Mouse (Mus musculus) cerebellum, adult 2 months (tissue): Measurements from ENCODE around the gene Kremen1. TPM values are rescaled to one million over a fixed set of nuclear protein-coding genes. Genes with fewer than 3 reads are reported as not detected.

Source experiments
- DNase-seq, 2 experiments: peaks; one replicate each; pipeline ENCODE4 v3.0.0; 2021
- H3K27ac ChIP-seq: fragments of 200-500 bp; 2 replicates; pipeline ENCODE4 v1.5.1; 2012; ENCODE audit warnings: low read length, control low read depth, inconsistent platforms; ENCODE audit not compliant: insufficient read depth
- H3K27me3 ChIP-seq: fragments of 200-500 bp; 2 replicates; pipeline ENCODE4 v1.6.1; 2012; ENCODE audit warnings: inconsistent platforms, mild to moderate bottlenecking, low read length, moderate library complexity; ENCODE audit not compliant: control insufficient read depth, insufficient read depth
- H3K4me1 ChIP-seq: fragments of 200-500 bp; 2 replicates; pipeline ENCODE4 v1.6.1; 2011; ENCODE audit warnings: low read length; ENCODE audit not compliant: control insufficient read depth, insufficient read depth
- H3K4me3 ChIP-seq: fragments of 200-500 bp; replicated peaks from 2 replicates; pipeline ENCODE3; 2011; ENCODE audit warnings: mild to moderate bottlenecking, low read depth, low read length, control low read depth; ENCODE audit not compliant: insufficient read depth
- CTCF ChIP-seq: fragments of 200-500 bp; IDR thresholded peaks from 2 replicates; pipeline ENCODE4 v1.5.1; 2011; ENCODE audit warnings: low read depth, mild to moderate bottlenecking, control low read depth, low read length, moderate library complexity, borderline replicate concordance; ENCODE audit not compliant: insufficient read depth
- POLR2A ChIP-seq: fragments of 200-500 bp; IDR thresholded peaks from 2 replicates; pipeline ENCODE4 v1.6.1; 2011; ENCODE audit warnings: low read length, control low read depth, borderline replicate concordance; ENCODE audit not compliant: insufficient read depth
- WGBS: fragments of 180-500 bp; shearing (Covaris S2); methylation state at CpG from one replicate; pipeline ENCODE4 v1.1.7; 2018; 5-methylcytosine and 5-hydroxymethylcytosine counted together
- polyA plus RNA-seq: library from polyadenylated mRNA; depleted of rRNA; stranded (reverse); fragments of >200 nt; gene quantifications from 2 replicates; pipeline ENCODE4 v1.2.3, GENCODE M21; 2012

The Kremen1 gene
- polyA plus RNA-seq, 1 experiment: 8.6 TPM

DNA sequence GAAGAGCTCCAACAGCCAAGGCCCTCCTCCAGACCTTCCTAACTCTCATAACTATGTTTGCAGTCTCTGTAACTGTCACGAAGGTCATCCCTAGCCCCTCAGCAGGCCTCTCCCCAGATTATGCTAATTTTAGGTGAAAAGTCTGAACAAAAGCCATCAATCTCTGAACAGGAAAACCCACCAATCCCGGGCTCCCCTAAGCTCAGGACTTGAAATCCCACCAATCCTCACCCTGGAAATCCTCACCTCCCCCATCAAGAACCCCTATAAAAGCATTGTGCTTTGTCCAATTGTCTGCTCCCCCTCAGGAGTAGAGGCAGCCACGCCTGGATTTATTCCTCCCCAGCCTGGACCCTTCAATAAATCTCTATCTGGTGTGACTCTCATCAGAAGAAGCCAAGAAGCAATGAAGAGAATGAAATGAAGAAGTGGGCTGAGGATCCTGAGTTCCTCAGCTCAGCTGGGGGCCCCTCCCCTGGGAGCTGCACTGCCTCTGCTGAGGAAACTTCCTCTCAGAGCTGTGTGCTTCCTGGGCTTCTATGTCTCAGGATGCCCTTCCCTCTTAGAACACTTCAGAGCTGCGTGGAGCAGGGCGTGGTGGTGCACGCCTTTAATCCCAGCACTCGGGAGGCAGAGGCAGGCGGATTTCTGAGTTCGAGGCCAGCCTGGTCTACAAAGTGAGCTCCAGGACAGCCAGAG, 11.3 kb upstream of the Kremen1 start:
- Histone ChIP-seq H3K4me3 (no peak overlapping the region), H3K27ac (no peak overlapping the region), H3K27me3 (no peaks in the 10 kb centered on the region), H3K4me1 (no peaks in the 10 kb centered on the region)
- TF ChIP-seq POLR2A (no peak), CTCF (no peak)
- DNase-seq: no peak
- WGBS: 90% methylated on average over 9 of the region's 9 CpGs

DNA sequence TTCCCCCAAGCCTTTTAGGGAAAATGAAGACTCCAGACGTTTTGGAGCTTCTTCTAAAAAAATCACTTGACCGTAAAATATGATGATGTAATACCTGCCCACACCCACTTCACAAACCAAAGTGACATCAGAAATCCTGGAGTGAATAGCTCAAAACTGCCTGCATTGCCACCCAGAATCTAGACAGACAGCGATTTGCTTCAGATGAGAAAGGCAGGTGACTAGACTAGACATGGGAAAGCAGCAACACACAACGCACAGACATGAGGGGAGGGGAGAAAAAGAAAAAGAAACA, 10.7 kb upstream of the Kremen1 start:
- no peak for DNase-seq
- no peaks in the 10 kb centered on the region for H3K27me3 ChIP-seq

DNA sequence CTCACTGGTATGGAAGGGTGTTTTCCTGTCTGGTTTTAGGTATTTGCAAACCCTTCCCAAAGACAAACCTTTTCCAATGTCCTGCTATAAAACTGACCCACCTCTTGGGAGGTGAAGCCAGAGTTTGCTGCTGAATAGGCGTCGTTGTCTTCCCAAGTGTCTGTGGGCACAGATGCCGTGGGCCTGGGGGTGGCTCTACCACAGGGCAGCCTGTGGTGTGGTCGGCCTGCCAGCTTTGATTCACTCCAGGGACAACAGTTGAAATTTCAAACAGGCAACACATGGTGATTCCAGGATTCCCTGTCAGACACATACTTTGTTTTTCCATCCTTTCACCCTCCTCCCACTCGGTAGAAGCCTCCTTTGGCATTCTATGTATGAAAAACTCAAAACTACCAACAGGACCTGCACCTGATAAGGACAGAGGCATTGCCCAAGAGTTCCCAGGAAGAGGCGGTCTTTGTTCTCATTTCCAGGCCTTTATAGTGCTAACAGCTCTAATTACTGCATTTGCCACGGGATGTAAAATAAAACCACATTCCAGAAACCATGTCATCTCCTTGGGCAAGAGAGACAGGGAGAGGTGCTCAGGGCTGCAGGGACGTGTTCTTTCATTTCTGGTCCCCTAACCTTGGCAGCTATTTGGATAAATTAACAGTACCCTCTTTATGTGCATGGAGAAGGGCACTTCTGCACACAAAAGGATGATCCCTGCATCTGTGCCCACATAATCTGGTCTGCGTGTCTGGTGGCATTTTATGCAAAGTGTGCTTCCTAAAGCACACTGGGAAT, 10.1 kb upstream of the Kremen1 start:
- no peak for TF ChIP-seq CTCF
- TF ChIP-seq POLR2A: no peak
- H3K4me3 ChIP-seq: no peak overlapping the region
- WGBS: 65% methylated on average over 9 of the region's 9 CpGs
- no peaks in the 10 kb centered on the region for H3K4me1 ChIP-seq
- no peaks in the 10 kb centered on the region for H3K27me3 ChIP-seq
- H3K27ac ChIP-seq: no peak overlapping the region
- DNase-seq: no peak

More for the DNA sequence above, 10.7 kb upstream of the Kremen1 start:
- no peak overlapping the region for H3K27ac ChIP-seq
- no peaks in the 10 kb centered on the region for H3K4me1 ChIP-seq
- no peak overlapping the region for H3K4me3 ChIP-seq
- no peak for TF ChIP-seq POLR2A
- TF ChIP-seq CTCF: no peak
- 76% methylated on average over 4 of the region's 4 CpGs for WGBS

DNA sequence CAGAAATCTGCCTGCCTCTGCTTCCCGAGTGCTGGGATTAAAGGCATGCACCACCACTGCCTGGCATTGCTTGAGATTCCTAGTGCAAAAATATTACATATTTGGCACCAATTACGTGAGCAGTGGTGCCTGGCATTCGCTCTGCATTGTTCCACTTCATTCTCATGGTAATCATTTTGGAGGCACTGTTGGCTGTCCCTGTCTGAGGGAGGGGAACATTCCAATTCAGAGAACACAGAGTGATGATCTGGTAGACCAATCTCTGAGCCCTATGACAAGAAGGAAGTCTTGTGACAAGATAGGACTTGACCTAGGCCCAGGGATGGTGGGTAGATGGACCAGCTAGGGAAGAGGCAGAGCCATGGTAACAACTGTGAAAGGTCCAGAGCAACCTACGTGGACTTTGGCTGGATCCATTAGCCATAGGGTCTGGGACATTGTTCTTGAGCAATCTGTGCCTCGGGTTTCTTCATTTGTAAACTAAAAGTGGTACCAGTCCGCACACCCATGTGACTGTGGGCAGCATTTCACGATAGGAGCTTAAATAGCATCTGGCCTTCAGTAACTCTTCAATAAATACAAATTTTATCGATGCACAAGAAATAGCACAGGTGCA, 8.6 kb upstream of the Kremen1 start:
- no peak overlapping the region for H3K4me3 ChIP-seq
- 83% methylated on average over 8 of the region's 8 CpGs for WGBS
- no peaks in the 10 kb centered on the region for H3K4me1 ChIP-seq
- no peak for TF ChIP-seq CTCF
- TF ChIP-seq POLR2A: no peak
- no peak for DNase-seq
- no peaks in the 10 kb centered on the region for H3K27me3 ChIP-seq
- H3K27ac ChIP-seq: no peak overlapping the region

DNA sequence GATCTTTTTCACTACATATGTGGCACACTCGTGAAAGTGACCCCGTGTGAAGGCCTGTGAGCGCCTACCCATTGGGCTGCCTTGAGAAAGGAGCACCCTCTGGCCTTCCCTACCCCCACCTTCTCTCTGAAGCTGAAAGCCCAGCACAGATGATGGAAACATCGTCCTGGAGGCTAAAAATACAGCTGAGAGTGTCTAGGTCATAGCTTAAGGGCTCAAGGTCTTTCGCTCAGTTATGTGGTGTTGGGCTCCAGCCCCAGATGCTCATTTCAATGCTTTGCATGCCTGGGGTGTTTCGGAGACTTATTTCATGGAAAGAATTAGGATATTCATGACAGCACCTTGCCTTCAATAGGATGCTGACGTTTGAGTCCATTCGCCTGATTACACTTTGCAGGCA, 4.4 kb upstream of the Kremen1 start:
- WGBS: 85% methylated on average over 8 of the region's 8 CpGs
- H3K4me3 ChIP-seq: no peak overlapping the region
- no peak for DNase-seq
- 0 out of 2 replicates have a peak, but pooled peaks cover 2% of the 10 kb centered on the region for H3K4me1 ChIP-seq
- H3K27ac ChIP-seq: no peak overlapping the region
- H3K27me3 ChIP-seq: no peaks in the 10 kb centered on the region; the same call in 1 of the 2 replicates
- no peak for TF ChIP-seq POLR2A
- no peak for TF ChIP-seq CTCF

DNA sequence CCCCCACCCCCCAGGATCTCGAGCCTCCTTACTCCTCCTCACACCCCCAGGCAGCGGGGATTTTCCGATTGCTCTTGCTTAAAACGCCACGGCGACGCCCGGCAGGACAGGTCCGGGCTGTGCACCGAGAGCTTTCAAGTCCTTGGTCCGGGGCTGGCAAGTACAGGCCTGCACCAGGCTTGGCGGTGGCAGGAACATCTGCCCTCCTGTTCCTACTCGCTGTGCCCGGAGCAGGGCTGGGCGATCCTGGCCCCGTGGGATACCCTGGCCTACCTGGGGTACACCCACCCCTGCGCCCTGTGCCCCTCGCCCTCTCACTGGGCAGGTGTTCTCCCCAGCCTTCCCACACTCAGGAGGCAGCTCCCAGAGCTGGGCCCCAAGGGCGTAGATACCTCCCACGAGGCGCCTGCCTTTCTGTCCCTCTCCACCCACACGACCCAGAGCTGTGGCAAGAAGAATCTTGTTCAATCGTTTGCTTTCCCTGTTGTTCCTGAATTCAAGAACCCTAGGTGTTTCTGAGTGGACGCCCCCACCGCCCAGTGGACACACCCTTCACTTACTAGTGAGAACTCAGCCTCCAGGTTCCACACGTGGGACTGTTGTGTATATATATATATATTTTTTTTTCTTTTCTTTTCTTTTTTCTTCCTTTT, 1.8 kb upstream of the Kremen1 start:
- Histone ChIP-seq H3K4me1 (0 out of 2 replicates have a peak, but pooled peaks cover 3% of the 10 kb centered on the region), H3K4me3 (no peak overlapping the region), H3K27me3 (no peaks in the 10 kb centered on the region; the same call in 1 of the 2 replicates), H3K27ac (no peak overlapping the region)
- 75% methylated on average over 26 of the region's 26 CpGs for WGBS
- no peak for TF ChIP-seq POLR2A
- no peak for TF ChIP-seq CTCF
- DNase-seq: peak in 1 of 2 experiments; percentile 13

DNA sequence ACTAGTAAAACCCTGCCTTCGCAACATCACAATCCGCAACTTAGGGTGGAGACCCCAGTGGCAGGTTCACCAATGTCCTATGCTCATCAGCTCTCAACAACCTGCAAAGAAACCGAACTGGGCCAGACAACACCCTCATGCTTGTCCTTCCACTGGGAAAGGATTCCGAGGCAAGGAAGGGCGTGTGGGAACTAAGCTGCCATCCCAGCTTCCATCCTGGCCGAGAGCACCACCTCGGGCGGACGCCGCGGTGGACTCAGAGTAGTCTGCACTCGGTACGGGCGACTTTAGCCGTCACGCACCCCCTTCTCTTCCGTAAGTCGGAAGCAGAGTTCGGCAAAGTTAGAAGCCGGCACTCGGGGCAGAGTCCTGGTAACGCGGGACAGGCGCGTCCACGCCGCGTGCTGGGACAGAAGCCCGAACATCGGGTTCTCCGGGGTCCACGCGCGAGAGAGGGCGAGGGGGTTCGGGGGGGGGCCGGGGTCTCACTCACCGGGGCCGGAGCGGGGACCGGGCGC, 357 bp downstream of the Kremen1 start:
- H3K27ac ChIP-seq: no peak overlapping the region

More for the DNA sequence above, 357 bp downstream of the Kremen1 start:
- no peak for TF ChIP-seq CTCF
- TF ChIP-seq POLR2A: no peak
- Histone ChIP-seq H3K4me3 (peak overlapping the region; percentile 86), H3K27me3 (no peaks in the 10 kb centered on the region; the same call in 1 of the 2 replicates), H3K4me1 (0 out of 2 replicates have a peak, but pooled peaks cover 3% of the 10 kb centered on the region)
- WGBS: 1% methylated on average over 42 of the region's 42 CpGs
- DNase-seq: peak in 1 of 2 experiments; percentile 48
